Comparison of ENCODE assay signal across 8 mouse cellular contexts in genomic region chr5:150157682-150158081, GRCm38 (mm10). TPM values are rescaled to one million over a fixed set of nuclear protein-coding genes. Genes with fewer than 3 reads are reported as not detected.
DNase-seq lines count a peak whose midpoint lies in the region; ATAC-seq and TF ChIP-seq lines count a peak whose summit lies in the region.
"Had no signal": no experiment of that assay in that cellular context is flagged by ENCODE, and none has a peak within 500 bp of the region (broad histone marks: within the 10 kb centered on the region; RNA-seq: fewer than 3 reads in every experiment).

No protein-coding gene starts in this region.

- H3K27ac ChIP-seq in kidney, embryonic 14.5 days (ENCODE audit: low read depth, low read length): no peak overlapping the region
- no peak overlapping the region for H3K27ac ChIP-seq in CH12.LX (ENCODE audit: insufficient read depth, low read depth)

- no peak; the same call in none of the 2 replicates for TF ChIP-seq RAD21 in CH12.LX (IDR thresholded peaks at IDR 0.05; ENCODE audit: low read depth, low read length)

- H3K4me1 ChIP-seq in kidney, embryonic 14.5 days (ENCODE audit: control insufficient read depth, insufficient read depth, low read length): no peaks in the 10 kb centered on the region
- peaks cover 0 to 7% of the 10 kb centered on the region in 2 experiments; a peak in 1 of 4 replicates for H3K4me1 ChIP-seq in CH12.LX (ENCODE audit: control insufficient read depth in 1 of 2, insufficient read depth in 2 of 2)

- H3K4me3 ChIP-seq in kidney, embryonic 14.5 days (ENCODE audit: low read length): no peak overlapping the region
- no peak overlapping the region for H3K4me3 ChIP-seq in CH12.LX (replicated peaks in 1 of 3; ENCODE audit: low read depth in 2 of 3, low read length in 2 of 3, poor library complexity in 1 of 3)
- H3K4me3 ChIP-seq: myocyte had no signal

- H3K36me3 ChIP-seq in kidney, embryonic 14.5 days (ENCODE audit: control insufficient read depth, insufficient read depth, low read length): no peaks in the 10 kb centered on the region
- no peaks in the 10 kb centered on the region for H3K36me3 ChIP-seq in CH12.LX (replicated peaks in 1 of 2; ENCODE audit: control insufficient read depth in 1 of 2, insufficient read depth in 1 of 2, low read length in 1 of 2)

- 0 out of 2 replicates have a peak, but pooled peaks have one; percentile 25 for ATAC-seq in kidney, embryonic 14.5 days (ENCODE audit: low FRiP score, low TSS enrichment)
- ATAC-seq in megakaryocyte-erythroid progenitor cell, adult 5-6 weeks (replicated peaks; ENCODE audit: low FRiP score, low TSS enrichment, poor library complexity, severe bottlenecking): peak; percentile 92

- no peaks in the 10 kb centered on the region for H3K27me3 ChIP-seq in kidney, embryonic 14.5 days (ENCODE audit: control insufficient read depth, insufficient read depth, low read length)
- H3K27me3 ChIP-seq in CH12.LX (replicated peaks): no peaks in the 10 kb centered on the region

- TF ChIP-seq POLR2A in CH12.LX (IDR thresholded peaks at IDR 0.05; ENCODE audit: low read depth, low read length): no peak

- no peaks in the 10 kb centered on the region for H3K79me2 ChIP-seq in CH12.LX (replicated peaks; ENCODE audit: control insufficient read depth, extremely low read depth, insufficient read depth, poor library complexity, severe bottlenecking)

- no peak for DNase-seq in kidney, adult 18-20 months
- DNase-seq in CH12.LX (ENCODE audit: extremely low read depth) (peak; percentile 60), R1 (ENCODE audit: low read depth, low spot score) (peak; percentile 80)
- peak; percentile 58 to 80 for DNase-seq in heart, postnatal 10 days
- DNase-seq in thymus, postnatal 36 days: peak; percentile 53 to 54

- in situ Hi-C loops in CH12.LX (cut with MboI; ENCODE audit: low pct_ligation_motif_present, low pct_unique_long_range_greater_than_20kb, low sequenced_read_pairs): no loop called here

- no peak overlapping the region for H3K4me2 ChIP-seq in kidney, embryonic 14.5 days (replicated peaks; ENCODE audit: low read depth, low read length)
- no peak overlapping the region for H3K4me2 ChIP-seq in CH12.LX (ENCODE audit: insufficient read depth, low read depth, poor library complexity, severe bottlenecking)

- dilution Hi-C loops in CH12.LX (cut with MboI; ENCODE audit: extremely low pct_ligation_motif_present, extremely low pct_unique_long_range_greater_than_20kb, low sequenced_read_pairs): no loop called here

- TF ChIP-seq CTCF in CH12.LX (conservative IDR thresholded peaks at IDR 0.05 in 1 of 2, IDR thresholded peaks at IDR 0.05 in 1 of 2; ENCODE audit: low read depth in 2 of 2, low read length in 2 of 2): peak; percentile 8 to 32; a peak in 2 of 4 replicates

- no peak for TF ChIP-seq EP300 in CH12.LX (IDR thresholded peaks at IDR 0.05; ENCODE audit: low read length)

- 47% methylated on average over 6 of the region's 6 CpGs for WGBS in kidney, embryonic 14.5 days

- intact Hi-C loops in heart, postnatal 10 days (cut with DNase I): loop anchor here (1.0 to 2.0 kb wide), 2 partner anchors 43 to 60 kb away; no protein-coding TSS in a partner anchor

- H3K9ac ChIP-seq in kidney, embryonic 14.5 days (ENCODE audit: low read depth, low read length): no peak overlapping the region
- no peak overlapping the region for H3K9ac ChIP-seq in CH12.LX (ENCODE audit: insufficient read depth, low read depth)

- H3K9me3 ChIP-seq in kidney, embryonic 14.5 days (ENCODE audit: control insufficient read depth, low read length): no peaks in the 10 kb centered on the region
- H3K9me3 ChIP-seq in CH12.LX (replicated peaks; ENCODE audit: low read length): peaks cover 56% of the 10 kb centered on the region

TF ChIP-seq in CH12.LX, 34 proteins besides CTCF, POLR2A, EP300 and RAD21:
- TF ChIP-seq ZNF384 (IDR thresholded peaks at IDR 0.05; ENCODE audit: low read depth, low read length) (no peak), NELFE (IDR thresholded peaks at IDR 0.05; ENCODE audit: low read depth, low read length) (no peak), MAFK (IDR thresholded peaks at IDR 0.05; ENCODE audit: insufficient replicate concordance, low read length) (no peak), MAX (IDR thresholded peaks at IDR 0.05; ENCODE audit: low read length) (no peak), TCF12 (IDR thresholded peaks at IDR 0.05; ENCODE audit: low read depth, low read length) (no peak), JUND (conservative IDR thresholded peaks at IDR 0.05; ENCODE audit: low read depth, low read length) (no peak), IRF4 (IDR thresholded peaks at IDR 0.05; ENCODE audit: low read depth, low read length) (no peak), GABPA (IDR thresholded peaks at IDR 0.05; ENCODE audit: insufficient replicate concordance, low read depth, low read length) (no peak), MEF2A (IDR thresholded peaks at IDR 0.05; ENCODE audit: borderline replicate concordance, low read depth, low read length) (no peak), CHD1 (IDR thresholded peaks at IDR 0.05; ENCODE audit: low read depth, low read length) (no peak), BHLHE40 (IDR thresholded peaks at IDR 0.05; ENCODE audit: low read depth, low read length) (no peak), USF2 (conservative IDR thresholded peaks at IDR 0.05; ENCODE audit: low read depth, low read length) (no peak), UBTF (IDR thresholded peaks at IDR 0.05; ENCODE audit: low read depth, low read length) (no peak), ZKSCAN1 (IDR thresholded peaks at IDR 0.05; ENCODE audit: borderline replicate concordance, low read depth, low read length) (no peak), TBP (conservative IDR thresholded peaks at IDR 0.05; ENCODE audit: low read depth, low read length) (no peak), KAT2A (IDR thresholded peaks at IDR 0.05; ENCODE audit: insufficient replicate concordance, low read length) (no peak)

RNA-seq across cellular contexts. Expression of gene Fry, which starts 39.2 kb away (rescaled TPM):
- polyA plus RNA-seq in kidney, embryonic 14.5 days (2014; fragmentation: Nextera tagmentation; extraction: Ambion mirVana): 5.5 and 8.0 TPM in 2 replicates
- total RNA-seq in CH12.LX (2012; rRNA removed) (0.34 and 0.50 TPM in 2 replicates), CH12.LX (2014; rRNA removed) (0.34 and 0.97 TPM in 2 replicates)
- 0.78 and 0.80 TPM in 2 replicates for polyA plus RNA-seq in CH12.LX (2012; ENCODE audit: insufficient read length, low read depth)
- 100 to 1,000 TPM; 153 to 196 TPM for total RNA-seq in heart, postnatal 10 days (2021)
- 12.9 and 17.8 TPM in 2 replicates for total RNA-seq in megakaryocyte-erythroid progenitor cell, adult 5-6 weeks (2014; fragmentation: Nextera tagmentation)
- total RNA-seq in megakaryocyte-erythroid progenitor cell, adult 5-6 weeks (2017): 8.3 and 10.4 TPM in 2 replicates

Comparison
In these comparisons a context has a peak if more than half of its experiments do, and no peak if none do; other contexts are left out.
1. RNA of gene Fry, which starts 39.2 kb away (total RNA-seq): 153 to 196 TPM in heart, postnatal 10 days; 8.3 to 17.8 TPM in megakaryocyte-erythroid progenitor cell, adult 5-6 weeks and 0.34 to 0.97 TPM in CH12.LX; every median in the first group is over 4 times any median in the second.